Comparison of ENCODE assay signal across 15 mouse cellular contexts in genomic region chr16:97281615-97282110, GRCm38 (mm10).
"Had no signal": no experiment of that assay in that cellular context is flagged by ENCODE, and none has a peak within 500 bp of the region (broad histone marks: within the 10 kb centered on the region; RNA-seq: fewer than 3 reads in every experiment).

No protein-coding gene starts in this region.

- H3K9me3 ChIP-seq: limb, embryonic 12.5 days; midbrain, embryonic 12.5 days; neural tube, embryonic 13.5 days had no signal

- H3K9ac ChIP-seq: limb, embryonic 12.5 days; liver, embryonic 14.5 days; midbrain, embryonic 12.5 days; neural tube, embryonic 13.5 days had no signal

- DNase-seq: kidney, adult 8-10 months; kidney, postnatal 25 days; layer of hippocampus, postnatal 36 days; liver; lung, adult 2 months; lung, postnatal 36 days; right cerebral cortex, postnatal 25 days; thymus, adult 2 months; thymus, postnatal 25 days had no signal

- H3K27ac ChIP-seq: limb, embryonic 12.5 days; liver, embryonic 14.5 days; midbrain, embryonic 12.5 days; neural tube, embryonic 13.5 days had no signal

- ATAC-seq: lung, postnatal 0 days; midbrain, embryonic 16.5 days had no signal

- H3K36me3 ChIP-seq: limb, embryonic 12.5 days; midbrain, embryonic 12.5 days; neural tube, embryonic 13.5 days had no signal

- H3K4me1 ChIP-seq: limb, embryonic 12.5 days; midbrain, embryonic 12.5 days had no signal

- H3K4me2 ChIP-seq: limb, embryonic 12.5 days; midbrain, embryonic 12.5 days; neural tube, embryonic 13.5 days had no signal

- H3K4me3 ChIP-seq: limb, embryonic 12.5 days; midbrain, embryonic 12.5 days; neural tube, embryonic 13.5 days had no signal

- H3K27me3 ChIP-seq: limb, embryonic 12.5 days; midbrain, embryonic 12.5 days; neural tube, embryonic 13.5 days had no signal
